Mouse (Mus musculus) left cerebral cortex, adult 9 months (tissue): Measurements from ENCODE around the gene Piwil4.
"Not testable (repeated sequence)": the region's sequence is repeated elsewhere in the genome, so short reads cannot be mapped to it uniquely, and the experiment has no call there.

Experiments used
- DNase-seq, 2 experiments: peaks; one replicate each; pipeline ENCODE4 v3.0.0; 2022; ENCODE audit warnings: low spot score in 2 of 2

Piwil4 gene

GRCm38 (mm10) chr9:14671965-14672364 is 68.6 kb downstream of the Piwil4 start:
- not testable (repeated sequence) for DNase-seq

DNA sequence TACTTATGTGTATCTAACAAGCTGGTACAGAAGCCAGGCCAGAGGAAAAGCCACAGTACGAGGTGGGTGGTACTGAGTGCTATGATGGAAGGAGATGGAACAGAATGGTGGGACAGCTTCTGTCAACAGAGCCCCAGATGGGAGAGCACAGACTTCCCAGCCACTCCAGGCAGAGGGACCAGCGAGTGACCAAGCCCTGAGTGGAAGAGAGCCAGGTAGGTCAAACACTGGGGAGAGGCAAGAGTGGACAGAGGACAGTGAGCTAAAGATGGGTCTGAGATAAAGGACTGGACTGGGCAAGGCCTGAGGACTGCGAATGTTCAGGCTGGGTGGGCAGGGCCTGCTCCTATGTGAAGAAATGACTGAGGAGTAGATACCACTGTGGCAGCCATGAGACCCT is 72.2 kb downstream of the Piwil4 start:
- DNase-seq: no peak

- no peak for DNase-seq
Observed at GRCm38 (mm10) chr9:14666071-14666470, 74.5 kb downstream of the Piwil4 start.

DNA sequence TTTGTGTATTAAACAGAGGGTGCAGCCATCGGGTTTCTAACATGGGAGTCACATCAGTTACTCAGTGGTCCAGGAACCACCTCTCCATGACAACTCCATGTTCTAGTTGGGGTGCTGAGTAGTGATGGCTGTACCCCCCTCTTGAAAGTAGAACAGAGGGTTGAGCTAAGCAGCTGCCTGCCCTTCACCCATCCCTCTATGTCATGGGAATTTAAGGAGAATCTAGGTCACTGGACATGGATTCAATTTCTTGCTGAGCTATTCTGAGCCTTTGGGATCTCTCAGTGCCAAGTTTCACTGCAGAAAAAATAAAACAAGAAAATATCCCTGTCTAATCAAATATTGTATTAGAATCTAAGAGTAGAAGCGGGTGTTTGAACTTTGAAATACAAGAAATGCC is 76.9 kb downstream of the Piwil4 start:
- no peak for DNase-seq

- no peak for DNase-seq
Observed at GRCm38 (mm10) chr9:14662876-14663275, 77.7 kb downstream of the Piwil4 start.

- no peak for DNase-seq
Observed at GRCm38 (mm10) chr9:14662138-14662537, 78.4 kb downstream of the Piwil4 start.

GRCm38 (mm10) chr9:14657926-14658325 is 82.6 kb downstream of the Piwil4 start:
- DNase-seq: no peak

- DNase-seq: no peak
Observed at GRCm38 (mm10) chr9:14654010-14654409, 86.5 kb downstream of the Piwil4 start.

GRCm38 (mm10) chr9:14652761-14653160 is 87.8 kb downstream of the Piwil4 start:
- DNase-seq: no peak

- DNase-seq: no peak
Observed at GRCm38 (mm10) chr9:14647849-14648248, 92.7 kb downstream of the Piwil4 start.

- DNase-seq: no peak
Observed at GRCm38 (mm10) chr9:14646641-14647040, 93.9 kb downstream of the Piwil4 start.
